Mouse (Mus musculus) CH12.LX (cell line): ENCODE data around the gene Esrra.

Experiments used
- BHLHE40 ChIP-seq: IDR thresholded peaks from 2 replicates; pipeline ENCODE4 v1.6.1; 2011; ENCODE audit warnings: mild to moderate bottlenecking, low read depth, low read length, improper control_type of control experiment
- CTCF ChIP-seq, 2 experiments: IDR thresholded peaks in 1 of 2; conservative IDR thresholded peaks in 1 of 2; 2 replicates each; pipeline ENCODE4 v1.5.1; 2011 to 2012; ENCODE audit warnings: low read depth in 2 of 2, low read length in 2 of 2, improper control_type of control experiment in 1 of 2, inconsistent platforms in 1 of 2, mild to moderate bottlenecking in 1 of 2, moderate library complexity in 1 of 2
- EP300 ChIP-seq: IDR thresholded peaks from 2 replicates; pipeline ENCODE4 v1.6.1; 2011; ENCODE audit warnings: low read length, improper control_type of control experiment
- HCFC1 ChIP-seq: IDR thresholded peaks from 2 replicates; pipeline ENCODE4 v1.6.1; 2012; ENCODE audit warnings: low read depth, mild to moderate bottlenecking, inconsistent platforms, low read length, improper control_type of control experiment
- JUND ChIP-seq: conservative IDR thresholded peaks from 2 replicates; pipeline ENCODE4 v1.6.1; 2011; ENCODE audit warnings: low read depth, low read length, improper control_type of control experiment
- KAT2A ChIP-seq: IDR thresholded peaks from 2 replicates; pipeline ENCODE4 v1.6.1; 2012; ENCODE audit warnings: low read length, improper control_type of control experiment, inconsistent platforms; ENCODE audit not compliant: insufficient replicate concordance
- NELFE ChIP-seq: IDR thresholded peaks from 2 replicates; pipeline ENCODE4 v1.6.1; 2011; ENCODE audit warnings: low read depth, low read length, improper control_type of control experiment
- POLR2A ChIP-seq: IDR thresholded peaks from 2 replicates; pipeline ENCODE4 v1.6.1; 2011; ENCODE audit warnings: low read depth, mild to moderate bottlenecking, improper control_type of control experiment, low read length
- POLR2AphosphoS2 ChIP-seq: IDR thresholded peaks from 2 replicates; pipeline ENCODE4 v1.6.1; 2011; ENCODE audit warnings: low read depth, low read length, improper control_type of control experiment
- RAD21 ChIP-seq: IDR thresholded peaks from 2 replicates; pipeline ENCODE4 v1.6.1; 2011; ENCODE audit warnings: low read depth, mild to moderate bottlenecking, low read length, improper control_type of control experiment, moderate library complexity
- SMC3 ChIP-seq: IDR thresholded peaks from 2 replicates; pipeline ENCODE4 v1.6.1; 2011; ENCODE audit warnings: low read depth, low read length, improper control_type of control experiment
- TBP ChIP-seq: conservative IDR thresholded peaks from 2 replicates; pipeline ENCODE4 v1.6.1; 2011; ENCODE audit warnings: low read depth, low read length, improper control_type of control experiment
- UBTF ChIP-seq: IDR thresholded peaks from 2 replicates; pipeline ENCODE4 v1.6.1; 2012; ENCODE audit warnings: low read depth, mild to moderate bottlenecking, inconsistent platforms, low read length, improper control_type of control experiment, moderate library complexity
- ZMIZ1 ChIP-seq: IDR thresholded peaks from 2 replicates; pipeline ENCODE4 v1.6.1; 2012; ENCODE audit warnings: low read depth, mild to moderate bottlenecking, inconsistent platforms, low read length, improper control_type of control experiment

DNA sequence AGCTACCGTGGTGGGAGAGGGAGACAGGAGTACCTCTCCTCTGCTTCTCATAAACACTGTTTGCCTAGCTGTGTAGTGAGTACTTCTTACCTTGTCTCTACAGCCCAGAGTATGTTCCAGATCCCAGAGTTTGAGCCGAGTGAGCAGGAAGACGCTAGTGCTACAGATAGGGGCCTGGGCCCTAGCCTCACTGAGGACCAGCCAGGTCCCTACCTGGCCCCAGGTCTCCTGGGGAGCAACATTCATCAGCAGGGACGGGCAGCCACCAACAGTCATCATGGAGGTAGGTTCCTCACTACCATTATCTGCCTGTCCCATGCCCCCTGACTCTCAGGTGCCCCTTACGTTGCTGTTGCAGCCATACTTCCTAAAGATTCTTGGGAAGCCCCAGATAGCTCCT lies 21.2 kb upstream of the Esrra start:
- TF ChIP-seq CTCF (conservative IDR thresholded peaks at IDR 0.05 in 1 of 2, IDR thresholded peaks at IDR 0.05 in 1 of 2; ENCODE audit: low read depth in 2 of 2, low read length in 2 of 2), result no peak
- TF ChIP-seq JUND, result no peak
- no peak for TF ChIP-seq TBP
- TF ChIP-seq POLR2A, result no peak
- TF ChIP-seq UBTF, result no peak
- TF ChIP-seq BHLHE40, result no peak
- no peak for TF ChIP-seq RAD21
- no peak for TF ChIP-seq NELFE
- TF ChIP-seq SMC3, result no peak
- no peak for TF ChIP-seq ZMIZ1
- no peak for TF ChIP-seq HCFC1
- TF ChIP-seq EP300, result no peak
- TF ChIP-seq POLR2AphosphoS2, result no peak
- TF ChIP-seq KAT2A, result no peak
